Mouse (Mus musculus) brain, embryonic 18.5 days (tissue): Measurements from ENCODE around the gene Rufy3.

Experiments used
- DNase-seq: peaks from one replicate; pipeline ENCODE4 v3.0.0-alpha.2; 2012; ENCODE audit warnings: low read depth, low spot score

Rufy3 gene

GRCm38 (mm10) chr5:88629125-88629524 is 64.3 kb downstream of the Rufy3 start:
- DNase-seq, result no peak

- DNase-seq, result no peak
Observed at GRCm38 (mm10) chr5:88629987-88630386, 65.1 kb downstream of the Rufy3 start.

GRCm38 (mm10) chr5:88630883-88631282 is 66.0 kb downstream of the Rufy3 start:
- DNase-seq, result no peak

- DNase-seq, result no peak
Observed at GRCm38 (mm10) chr5:88631545-88631944, 66.7 kb downstream of the Rufy3 start.

GRCm38 (mm10) chr5:88632463-88632862 is 67.6 kb downstream of the Rufy3 start:
- DNase-seq, result no peak

GRCm38 (mm10) chr5:88634076-88634475 is 69.2 kb downstream of the Rufy3 start:
- DNase-seq, result no peak

- DNase-seq, result no peak
Observed at GRCm38 (mm10) chr5:88642786-88643185, 77.9 kb downstream of the Rufy3 start.

- DNase-seq, result no peak
Observed at GRCm38 (mm10) chr5:88643491-88643890, 78.7 kb downstream of the Rufy3 start.

GRCm38 (mm10) chr5:88644901-88645300 is 80.1 kb downstream of the Rufy3 start:
- no peak for DNase-seq

GRCm38 (mm10) chr5:88645405-88645804 is 80.6 kb downstream of the Rufy3 start:
- DNase-seq, result no peak

- no peak for DNase-seq
Observed at GRCm38 (mm10) chr5:88649250-88650173, 84.7 kb downstream of the Rufy3 start.

GRCm38 (mm10) chr5:88652589-88652988 is 87.7 kb downstream of the Rufy3 start:
- no peak for DNase-seq

GRCm38 (mm10) chr5:88657868-88658267 is 93.0 kb downstream of the Rufy3 start:
- no peak for DNase-seq

GRCm38 (mm10) chr5:88663151-88663550 is 98.3 kb downstream of the Rufy3 start:
- DNase-seq, result no peak

GRCm38 (mm10) chr5:88663875-88664274 is 99.0 kb downstream of the Rufy3 start:
- no peak for DNase-seq

- no peak for DNase-seq
Observed at GRCm38 (mm10) chr5:88674703-88675442, 110.0 kb downstream of the Rufy3 start.

GRCm38 (mm10) chr5:88675443-88676387 is 110.9 kb downstream of the Rufy3 start, which contains the start of gene Grsf1:
Grsf1 (minus strand) TSS chr5:88676171.
- DNase-seq, result peak; percentile 71

- DNase-seq, result no peak
Observed at GRCm38 (mm10) chr5:88678929-88679328, 114.1 kb downstream of the Rufy3 start.

GRCm38 (mm10) chr5:88679341-88679740 is 114.5 kb downstream of the Rufy3 start:
- no peak for DNase-seq

- DNase-seq, result no peak
Observed at GRCm38 (mm10) chr5:88680567-88680966, 115.7 kb downstream of the Rufy3 start.

GRCm38 (mm10) chr5:88683706-88684105 is 118.9 kb downstream of the Rufy3 start:
- no peak for DNase-seq
